Comparison of ENCODE assay signal across 9 mouse cellular contexts in the genomic region with DNA sequence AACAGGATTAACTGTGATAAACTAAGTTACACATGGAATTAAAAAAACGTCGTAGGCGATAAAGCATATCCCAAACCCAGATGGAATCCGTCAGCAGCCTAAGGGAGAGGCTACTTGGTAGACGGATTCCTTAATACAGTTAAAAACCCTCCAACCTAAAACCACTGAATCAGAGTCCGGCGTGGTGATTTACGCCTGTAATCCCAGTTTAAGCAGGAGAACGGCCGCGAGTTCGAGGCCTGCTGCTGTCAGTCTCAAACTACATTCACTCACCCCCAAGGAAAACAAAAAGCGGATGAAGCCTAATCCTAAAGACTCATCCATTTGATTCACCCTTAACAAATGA. TPM values are rescaled to one million over a fixed set of nuclear protein-coding genes. Genes with fewer than 3 reads are reported as not detected.
DNase-seq lines count a peak whose midpoint lies in the region; ATAC-seq and TF ChIP-seq lines count a peak whose summit lies in the region.
"Had no signal": no experiment of that assay in that cellular context is flagged by ENCODE, and none has a peak within 500 bp of the region (broad histone marks: within the 10 kb centered on the region; RNA-seq: fewer than 3 reads in every experiment).

No protein-coding gene starts in this region.

- 3% methylated on average over 13 of the region's 13 CpGs for WGBS in embryonic facial prominence, embryonic 14.5 days
- 4% methylated on average over 13 of the region's 13 CpGs for WGBS in hindbrain, embryonic 13.5 days
- 6% methylated on average over 13 of the region's 13 CpGs for WGBS in liver, embryonic 11.5 days
- WGBS in neural tube, embryonic 12.5 days, result 4% methylated on average over 13 of the region's 13 CpGs

- H3K9me3 ChIP-seq in ES-Bruce4 (replicated peaks; ENCODE audit: control insufficient read depth, insufficient read depth, low read length, poor library complexity, severe bottlenecking), result no peaks in the 10 kb centered on the region
- H3K9me3 ChIP-seq in embryonic facial prominence, embryonic 14.5 days (ENCODE audit: control insufficient read depth, low read length), result no peaks in the 10 kb centered on the region
- H3K9me3 ChIP-seq in hindbrain, embryonic 13.5 days, result no peaks in the 10 kb centered on the region
- no peaks in the 10 kb centered on the region for H3K9me3 ChIP-seq in liver, embryonic 11.5 days (ENCODE audit: control insufficient read depth, low read length)
- no peaks in the 10 kb centered on the region for H3K9me3 ChIP-seq in neural tube, embryonic 12.5 days

- no peaks in the 10 kb centered on the region for H3K36me3 ChIP-seq in ES-Bruce4 (ENCODE audit: control insufficient read depth, insufficient read depth, low read length, poor library complexity, severe bottlenecking)
- no peaks in the 10 kb centered on the region for H3K36me3 ChIP-seq in embryonic facial prominence, embryonic 14.5 days (ENCODE audit: control insufficient read depth, insufficient read depth, low read length)
- no peaks in the 10 kb centered on the region for H3K36me3 ChIP-seq in hindbrain, embryonic 13.5 days
- no peaks in the 10 kb centered on the region for H3K36me3 ChIP-seq in liver, embryonic 11.5 days (ENCODE audit: control insufficient read depth, insufficient read depth, low read length)
- no peaks in the 10 kb centered on the region for H3K36me3 ChIP-seq in neural tube, embryonic 12.5 days

- DNase-seq in CD4-positive, CD25-positive, alpha-beta regulatory T cell, adult 2 months (ENCODE audit: low read depth, low spot score), result peak; percentile 24
- DNase-seq in embryonic facial prominence, embryonic 14.5 days (ENCODE audit: low spot score), result peak; percentile 14
- no peak for DNase-seq in liver, embryonic 11.5 days (ENCODE audit: low spot score)
- DNase-seq in left cerebral cortex, adult 8-10 months (ENCODE audit: low spot score in 2 of 2), result no peak

- no peak for TF ChIP-seq POLR2A in ES-Bruce4 (IDR thresholded peaks at IDR 0.05; ENCODE audit: insufficient read depth, low read length)

- no peak overlapping the region for H3K27ac ChIP-seq in ES-Bruce4 (ENCODE audit: insufficient read depth, low read length)
- H3K27ac ChIP-seq in embryonic facial prominence, embryonic 14.5 days (replicated peaks; ENCODE audit: low read depth, low read length), result peak overlapping the region; percentile 71
- peak overlapping the region; percentile 69; the same call in 1 of the 2 replicates for H3K27ac ChIP-seq in hindbrain, embryonic 13.5 days
- H3K27ac ChIP-seq in liver, embryonic 11.5 days (ENCODE audit: low read depth, low read length), result 0 out of 2 replicates have a peak overlapping the region, but pooled peaks have one; percentile 9
- no peak overlapping the region for H3K27ac ChIP-seq in neural tube, embryonic 12.5 days

- H3K4me1 ChIP-seq in ES-Bruce4 (ENCODE audit: control insufficient read depth, insufficient read depth, low read length), result no peaks in the 10 kb centered on the region
- H3K4me1 ChIP-seq in embryonic facial prominence, embryonic 14.5 days (ENCODE audit: control insufficient read depth, insufficient read depth, low read length), result peaks cover 10% of the 10 kb centered on the region; the same call in 1 of the 2 replicates
- peaks cover 7% of the 10 kb centered on the region; the same call in 1 of the 2 replicates for H3K4me1 ChIP-seq in hindbrain, embryonic 13.5 days (replicated peaks)
- H3K4me1 ChIP-seq in liver, embryonic 11.5 days (replicated peaks; ENCODE audit: control insufficient read depth, insufficient read depth, low read length), result no peaks in the 10 kb centered on the region
- H3K4me1 ChIP-seq in neural tube, embryonic 12.5 days, result no peaks in the 10 kb centered on the region

- TF ChIP-seq CTCF in ES-Bruce4 (IDR thresholded peaks at IDR 0.05; ENCODE audit: low read depth, low read length), result no peak

- TF ChIP-seq EP300 in ES-Bruce4 (IDR thresholded peaks at IDR 0.05; ENCODE audit: insufficient read depth, low read depth, low read length), result no peak

- no peaks in the 10 kb centered on the region for H3K27me3 ChIP-seq in ES-Bruce4 (ENCODE audit: control insufficient read depth, insufficient read depth, low read length, poor library complexity, severe bottlenecking)
- H3K27me3 ChIP-seq in embryonic facial prominence, embryonic 14.5 days (replicated peaks; ENCODE audit: control insufficient read depth, insufficient read depth, low read length), result no peaks in the 10 kb centered on the region
- 0 out of 2 replicates have a peak, but pooled peaks cover 2% of the 10 kb centered on the region for H3K27me3 ChIP-seq in hindbrain, embryonic 13.5 days
- no peaks in the 10 kb centered on the region for H3K27me3 ChIP-seq in liver, embryonic 11.5 days (replicated peaks; ENCODE audit: control insufficient read depth, insufficient read depth, low read length)
- no peaks in the 10 kb centered on the region for H3K27me3 ChIP-seq in neural tube, embryonic 12.5 days (replicated peaks)

- H3K4me2 ChIP-seq in embryonic facial prominence, embryonic 14.5 days (ENCODE audit: low read depth, low read length), result peak overlapping the region; percentile 81
- H3K4me2 ChIP-seq in hindbrain, embryonic 13.5 days, result peak overlapping the region; percentile 66
- H3K4me2 ChIP-seq in liver, embryonic 11.5 days, result peak overlapping the region; percentile 82
- peak overlapping the region; percentile 67 for H3K4me2 ChIP-seq in neural tube, embryonic 12.5 days (replicated peaks)

- H3K9ac ChIP-seq in ES-Bruce4 (ENCODE audit: low read depth, poor library complexity, severe bottlenecking), result peak overlapping the region; percentile 62
- H3K9ac ChIP-seq in embryonic facial prominence, embryonic 14.5 days (ENCODE audit: low read depth, low read length), result peak overlapping the region; percentile 73
- H3K9ac ChIP-seq in hindbrain, embryonic 13.5 days, result peak overlapping the region; percentile 73
- H3K9ac ChIP-seq in liver, embryonic 11.5 days (ENCODE audit: low read depth, low read length), result peak overlapping the region; percentile 75
- no peak overlapping the region for H3K9ac ChIP-seq in neural tube, embryonic 12.5 days

- peak overlapping the region; percentile 60 for H3K4me3 ChIP-seq in ES-Bruce4 (ENCODE audit: low read depth, low read length)
- H3K4me3 ChIP-seq in embryonic facial prominence, embryonic 14.5 days (ENCODE audit: low read depth, low read length), result peak overlapping the region; percentile 53
- peak overlapping the region; percentile 48 for H3K4me3 ChIP-seq in hindbrain, embryonic 13.5 days
- H3K4me3 ChIP-seq in liver, embryonic 11.5 days (ENCODE audit: low read depth, low read length), result peak overlapping the region; percentile 62
- peak overlapping the region; percentile 19; the same call in 1 of the 2 replicates for H3K4me3 ChIP-seq in neural tube, embryonic 12.5 days

- ATAC-seq in CD4-positive, CD25-positive, alpha-beta regulatory T cell, adult 4 months, result no peak
- ATAC-seq in embryonic facial prominence, embryonic 14.5 days (ENCODE audit: low read depth), result no peak
- ATAC-seq in hindbrain, embryonic 13.5 days (ENCODE audit: low FRiP score), result peak; percentile 10
- 0 out of 2 replicates have a peak, but pooled peaks have one; percentile 5 for ATAC-seq in liver, embryonic 11.5 days (replicated peaks; ENCODE audit: low FRiP score)
- ATAC-seq in neural tube, embryonic 12.5 days (ENCODE audit: low FRiP score, low read depth), result 0 out of 2 replicates have a peak, but pooled peaks have one; percentile 4

RNA-seq across cellular contexts. Expression of gene Zcchc13, which starts 7.5 kb away (rescaled TPM):
- polyA plus RNA-seq in CD4-positive, CD25-positive, alpha-beta regulatory T cell, adult 4 months (2017; shearing (Covaris generic)), result not detected
- polyA plus RNA-seq in ES-Bruce4 (2011; ENCODE audit: insufficient read depth, insufficient read length, low read depth, missing spikeins), result not detected in 2 replicates
- polyA plus RNA-seq in embryonic facial prominence, embryonic 14.5 days (2014; fragmentation: Nextera tagmentation; extraction: Ambion mirVana), result not detected in 2 replicates
- polyA plus RNA-seq in hindbrain, embryonic 13.5 days (2015; fragmentation: Nextera tagmentation; extraction: Ambion mirVana), result not detected in 2 replicates
- polyA plus RNA-seq in liver, embryonic 11.5 days (2014; fragmentation: Nextera tagmentation; extraction: Ambion mirVana), result not detected in 2 replicates
- polyA plus RNA-seq in neural tube, embryonic 12.5 days (2016; fragmentation: Nextera tagmentation; extraction: Ambion mirVana), result not detected in 2 replicates
- under 1 TPM in 1 of 4 experiments, not detected in 3; 0.34 TPM for total RNA-seq in left cerebral cortex, adult 8-10 months (2022)
- polyA plus RNA-seq: spleen, adult 2 months had no signal

Comparison
In these comparisons a context has a peak if more than half of its experiments do, and no peak if none do; other contexts are left out.
1. DNase-seq: peak in CD4-positive, CD25-positive, alpha-beta regulatory T cell, adult 2 months (single experiment) and embryonic facial prominence, embryonic 14.5 days (single experiment); none in liver, embryonic 11.5 days (single experiment) and left cerebral cortex, adult 8-10 months (0 of 2).
2. ATAC-seq: peak in hindbrain, embryonic 13.5 days (single experiment), liver, embryonic 11.5 days (single experiment) and neural tube, embryonic 12.5 days (single experiment); none in CD4-positive, CD25-positive, alpha-beta regulatory T cell, adult 4 months (single experiment) and embryonic facial prominence, embryonic 14.5 days (single experiment).
3. H3K27ac ChIP-seq: peak in embryonic facial prominence, embryonic 14.5 days (single experiment), hindbrain, embryonic 13.5 days (single experiment) and liver, embryonic 11.5 days (single experiment); none in ES-Bruce4 (single experiment) and neural tube, embryonic 12.5 days (single experiment).
4. Peak in every context shown above with its lines, with median percentiles within 50 percentile points of each other: H3K4me3 ChIP-seq and H3K4me2 ChIP-seq.